Mouse (Mus musculus) testis, adult 2 months (tissue): ENCODE data around the gene Nisch.

Source experiments
- CTCF ChIP-seq: fragments of 200-500 bp; IDR thresholded peaks from 2 replicates; pipeline ENCODE4 v1.5.1; 2012; ENCODE audit warnings: low read depth, mild to moderate bottlenecking, inconsistent platforms, low read length, moderate library complexity; ENCODE audit not compliant: control insufficient read depth, insufficient read depth, insufficient replicate concordance
- POLR2A ChIP-seq: fragments of 200-500 bp; IDR thresholded peaks from 2 replicates; pipeline ENCODE4 v1.6.1; 2012; ENCODE audit warnings: low read depth, mild to moderate bottlenecking, inconsistent platforms, low read length, moderate library complexity; ENCODE audit not compliant: control insufficient read depth

GRCm38 (mm10) chr14:31214684-31215083 lies 2.1 kb downstream of the Nisch start:
- no peak for TF ChIP-seq POLR2A
- no peak for TF ChIP-seq CTCF
